12 mouse cellular contexts compared by ENCODE assay signal in genomic region chr4:55711500-55712341, GRCm38 (mm10).
A peak's percentile ranks its signal among the peaks of the same experiment; 100 is the strongest.
DNase-seq lines count a peak whose midpoint lies in the region; ATAC-seq and TF ChIP-seq lines count a peak whose summit lies in the region.
"Had no signal": no experiment of that assay in that cellular context is flagged by ENCODE, and none has a peak within 500 bp of the region (broad histone marks: within the 10 kb centered on the region; RNA-seq: fewer than 3 reads in every experiment).

No protein-coding gene starts in this region.

- peak; percentile 68 for ATAC-seq in lung, postnatal 0 days
- ATAC-seq in intestine, embryonic 16.5 days = peak; percentile 60
- peak; percentile 63; the same call in 1 of the 2 replicates for ATAC-seq in neural tube, embryonic 15.5 days (ENCODE audit: low FRiP score)
- ATAC-seq: Patski had no signal

- H3K27ac ChIP-seq in lung, postnatal 0 days (ENCODE audit: low read length) = no peak overlapping the region
- H3K27ac ChIP-seq in intestine, embryonic 16.5 days (ENCODE audit: low read length) = no peak overlapping the region
- no peak overlapping the region for H3K27ac ChIP-seq in neural tube, embryonic 15.5 days (replicated peaks)
- H3K27ac ChIP-seq: embryonic facial prominence, embryonic 15.5 days; heart, adult 2 months; limb, embryonic 15.5 days had no signal

- TF ChIP-seq CTCF in lung, postnatal 0 days (IDR thresholded peaks at IDR 0.05) = no peak

- H3K4me1 ChIP-seq in lung, postnatal 0 days (ENCODE audit: insufficient read depth, low read depth, low read length) = peaks cover 8% of the 10 kb centered on the region
- peaks cover 10% of the 10 kb centered on the region for H3K4me1 ChIP-seq in intestine, embryonic 16.5 days (ENCODE audit: control insufficient read depth, insufficient read depth, low read length)
- H3K4me1 ChIP-seq in neural tube, embryonic 15.5 days = peaks cover 8% of the 10 kb centered on the region; the same call in 1 of the 2 replicates

- peak; percentile 8 to 18 for DNase-seq in cerebellum, postnatal 25 days
- DNase-seq in cerebellum, adult 9-11 months = no peak
- peak; percentile 70 for DNase-seq in lung, postnatal 0 days (ENCODE audit: low spot score)
- DNase-seq in lung, postnatal 25 days (ENCODE audit: low spot score) = no peak
- DNase-seq in layer of hippocampus, postnatal 14 days (ENCODE audit: low spot score in 2 of 2) = no peak
- DNase-seq in frontal cortex, adult 2 months (ENCODE audit: extremely low spot score in 1 of 2, low spot score in 1 of 2) = no peak
- DNase-seq: heart, adult 2 months had no signal

- no peak overlapping the region for H3K4me3 ChIP-seq in lung, postnatal 0 days (ENCODE audit: low read depth, low read length)
- H3K4me3 ChIP-seq in intestine, embryonic 16.5 days (ENCODE audit: low read length) = no peak overlapping the region
- no peak overlapping the region for H3K4me3 ChIP-seq in neural tube, embryonic 15.5 days (replicated peaks)
- H3K4me3 ChIP-seq: embryonic facial prominence, embryonic 15.5 days; heart, adult 2 months; limb, embryonic 15.5 days had no signal

- peak; percentile 31; the same call in 1 of the 2 replicates for TF ChIP-seq EP300 in lung, postnatal 0 days (IDR thresholded peaks at IDR 0.05)

- H3K36me3 ChIP-seq in lung, postnatal 0 days (ENCODE audit: insufficient read depth, low read length) = no peaks in the 10 kb centered on the region
- H3K36me3 ChIP-seq in intestine, embryonic 16.5 days (ENCODE audit: control insufficient read depth, insufficient read depth, low read length) = no peaks in the 10 kb centered on the region
- H3K36me3 ChIP-seq in neural tube, embryonic 15.5 days = no peaks in the 10 kb centered on the region
- H3K36me3 ChIP-seq: embryonic facial prominence, embryonic 15.5 days; limb, embryonic 15.5 days had no signal

- WGBS in lung, postnatal 0 days = 47% methylated on average over 13 of the region's 13 CpGs
- 46% methylated on average over 13 of the region's 13 CpGs for WGBS in intestine, embryonic 16.5 days
- WGBS in neural tube, embryonic 15.5 days = 38% methylated on average over 13 of the region's 13 CpGs

- no peak overlapping the region for H3K4me2 ChIP-seq in lung, postnatal 0 days (replicated peaks; ENCODE audit: low read depth, low read length)
- no peak overlapping the region for H3K4me2 ChIP-seq in intestine, embryonic 16.5 days (ENCODE audit: low read depth, low read length)
- no peak overlapping the region for H3K4me2 ChIP-seq in neural tube, embryonic 15.5 days
- H3K4me2 ChIP-seq: embryonic facial prominence, embryonic 15.5 days; limb, embryonic 15.5 days had no signal

- no peak overlapping the region for H3K9ac ChIP-seq in lung, postnatal 0 days (replicated peaks; ENCODE audit: low read depth)
- no peak overlapping the region for H3K9ac ChIP-seq in intestine, embryonic 16.5 days (ENCODE audit: low read depth, low read length)
- H3K9ac ChIP-seq in neural tube, embryonic 15.5 days (replicated peaks) = no peak overlapping the region
- H3K9ac ChIP-seq: embryonic facial prominence, embryonic 15.5 days; limb, embryonic 15.5 days had no signal

- H3K27me3 ChIP-seq in lung, postnatal 0 days (replicated peaks; ENCODE audit: insufficient read depth, low read length) = no peaks in the 10 kb centered on the region
- H3K27me3 ChIP-seq in intestine, embryonic 16.5 days (replicated peaks; ENCODE audit: control insufficient read depth, insufficient read depth, low read length) = no peaks in the 10 kb centered on the region
- H3K27me3 ChIP-seq in neural tube, embryonic 15.5 days (replicated peaks) = no peaks in the 10 kb centered on the region
- H3K27me3 ChIP-seq: embryonic facial prominence, embryonic 15.5 days; limb, embryonic 15.5 days; Patski had no signal

- no peaks in the 10 kb centered on the region for H3K9me3 ChIP-seq in lung, postnatal 0 days (ENCODE audit: low read length)
- no peaks in the 10 kb centered on the region for H3K9me3 ChIP-seq in intestine, embryonic 16.5 days (ENCODE audit: control insufficient read depth, low read length)
- H3K9me3 ChIP-seq in neural tube, embryonic 15.5 days (replicated peaks) = no peaks in the 10 kb centered on the region
- H3K9me3 ChIP-seq: embryonic facial prominence, embryonic 15.5 days; limb, embryonic 15.5 days had no signal

Comparison
In these comparisons a context has a peak if more than half of its experiments do, and no peak if none do; other contexts are left out.
1. DNase-seq: peak in cerebellum, postnatal 25 days (2 of 2) and lung, postnatal 0 days (single experiment); none in cerebellum, adult 9-11 months (single experiment), lung, postnatal 25 days (single experiment), layer of hippocampus, postnatal 14 days (0 of 2) and frontal cortex, adult 2 months (0 of 2).
2. Peak in every context shown above with its lines, with median percentiles within 50 percentile points of each other: ATAC-seq.